Mouse (Mus musculus): ENCODE results near the gene Crisp1. TPM values are rescaled to one million over a fixed set of nuclear protein-coding genes. Genes with fewer than 3 reads are reported as not detected.

Crisp1 gene
- 0.96 and 2.5 TPM in 2 replicates for polyA plus RNA-seq (2012; rRNA removed; ENCODE audit: low replicate concordance)

GRCm38 (mm10) chr17:40319062-40319461 lies at the start of gene Crisp1:
Gene Crisp1, minus strand, starts transcription at chr17:40319207.

Other genes with a start within 250 kb of the Crisp1 start
- not detected in 2 replicates for gene AC192777.2, start 223.8 kb downstream of the Crisp1 start, polyA plus RNA-seq (2012; rRNA removed; ENCODE audit: low replicate concordance)
- not detected in 2 replicates for gene Pgk2, start 110.6 kb downstream of the Crisp1 start, polyA plus RNA-seq (2012; rRNA removed; ENCODE audit: low replicate concordance)
- gene Crisp3, start 76.9 kb downstream of the Crisp1 start, polyA plus RNA-seq (2012; rRNA removed; ENCODE audit: low replicate concordance), result not detected in 2 replicates
- gene Esp8, start 200.8 kb upstream of the Crisp1 start, polyA plus RNA-seq (2012; rRNA removed; ENCODE audit: low replicate concordance), result not detected in 2 replicates
- not detected in 2 replicates for gene Esp6, start 242.3 kb upstream of the Crisp1 start, polyA plus RNA-seq (2012; rRNA removed; ENCODE audit: low replicate concordance)